Mouse (Mus musculus) small intestine, adult 2 months (tissue): ENCODE measurements at regions not wholly inside any gene's neighbourhood (a gene's known extent, or its start where the extent isn't known, plus 50 kb on each side); places are given as distances from the start of the nearest gene placed in this dataset.

ENCODE experiments used
- CTCF ChIP-seq: fragments of 200-500 bp; IDR thresholded peaks from 2 replicates; pipeline ENCODE4 v1.5.1; 2012; ENCODE audit warnings: low read depth, mild to moderate bottlenecking, control low read depth, inconsistent platforms, low read length, moderate library complexity, mixed read lengths; ENCODE audit not compliant: insufficient replicate concordance, insufficient read length; ENCODE audit errors: extremely low read depth
- POLR2A ChIP-seq: fragments of 200-500 bp; IDR thresholded peaks from 2 replicates; pipeline ENCODE4 v1.6.1; 2012; ENCODE audit warnings: low read depth, mild to moderate bottlenecking, control low read depth, inconsistent platforms, low read length, moderate library complexity

GRCm38 (mm10) chr13:97479066-97479586 is 238.2 kb downstream of the Enc1 start:
- TF ChIP-seq CTCF, result no peak
- TF ChIP-seq POLR2A, result no peak
